Mouse (Mus musculus): ENCODE data around the gene Slc17a7.

GRCm38 (mm10) chr7:45156206-45156605, 7.5 kb upstream of the Slc17a7 start:
- TF ChIP-seq TAL1 (IDR thresholded peaks at IDR 0.05; ENCODE audit: low read length) = no peak
- no peak for TF ChIP-seq GATA1 (IDR thresholded peaks at IDR 0.05; ENCODE audit: low read length)
